Mouse (Mus musculus): ENCODE results near the gene Cemip.
A peak's percentile ranks its signal among the peaks of the same experiment; 100 is the strongest.

The Cemip gene

GRCm38 (mm10) chr7:84026950-84027585, 59.2 kb downstream of the Cemip start:
- no peak for DNase-seq

- DNase-seq = peak; percentile 88 to 91
Measured at GRCm38 (mm10) chr7:84026090-84026489, 60.2 kb downstream of the Cemip start.

GRCm38 (mm10) chr7:84023466-84023865, 62.8 kb downstream of the Cemip start:
- no peak for DNase-seq

- DNase-seq = no peak
Measured at GRCm38 (mm10) chr7:84022462-84022861, 63.8 kb downstream of the Cemip start.

GRCm38 (mm10) chr7:84019381-84019780, 66.9 kb downstream of the Cemip start:
- no peak for DNase-seq

GRCm38 (mm10) chr7:84018291-84019266, 67.7 kb downstream of the Cemip start:
- DNase-seq = peak; percentile 62 to 78

- DNase-seq = no peak
Measured at GRCm38 (mm10) chr7:84015050-84015449, 71.3 kb downstream of the Cemip start.

GRCm38 (mm10) chr7:84013656-84014055, 72.6 kb downstream of the Cemip start:
- DNase-seq = peak in 1 of 2 experiments; percentile 48

- DNase-seq = no peak
Measured at GRCm38 (mm10) chr7:84004357-84004756, 81.9 kb downstream of the Cemip start.

- no peak for DNase-seq
Measured at GRCm38 (mm10) chr7:84001516-84001915, 84.8 kb downstream of the Cemip start.

- no peak for DNase-seq
Measured at GRCm38 (mm10) chr7:84000671-84001070, 85.6 kb downstream of the Cemip start.

- DNase-seq = no peak
Measured at GRCm38 (mm10) chr7:83999647-84000046, 86.7 kb downstream of the Cemip start.

- DNase-seq = no peak
Measured at GRCm38 (mm10) chr7:83994348-83994747, 92.0 kb downstream of the Cemip start.

- DNase-seq = peak; percentile 22 to 33
Measured at GRCm38 (mm10) chr7:83989294-83989693, 97.0 kb downstream of the Cemip start.

- DNase-seq = no peak
Measured at GRCm38 (mm10) chr7:83985751-83986150, 100.6 kb downstream of the Cemip start.

GRCm38 (mm10) chr7:83982566-83982965, 103.7 kb downstream of the Cemip start:
- DNase-seq = no peak

- no peak for DNase-seq
Measured at GRCm38 (mm10) chr7:83978945-83979536, 107.3 kb downstream of the Cemip start.

GRCm38 (mm10) chr7:83978410-83978809, 107.9 kb downstream of the Cemip start:
- DNase-seq = no peak

GRCm38 (mm10) chr7:83976413-83976958, 109.8 kb downstream of the Cemip start:
- DNase-seq = no peak

- DNase-seq = no peak
Measured at GRCm38 (mm10) chr7:83975283-83975682, 111.0 kb downstream of the Cemip start.

- peak; percentile 47 to 56 for DNase-seq
Measured at GRCm38 (mm10) chr7:83972485-83972884, 113.8 kb downstream of the Cemip start.

- DNase-seq = no peak
Measured at GRCm38 (mm10) chr7:83966047-83966818, 120.1 kb downstream of the Cemip start.

Data from cerebellum, postnatal 25 days (tissue).